Mouse (Mus musculus) gastrocnemius, postnatal 25 days (tissue): ENCODE data around the gene Scgb2b11. TPM values are rescaled to one million over a fixed set of nuclear protein-coding genes. Genes with fewer than 3 reads are reported as not detected.
"Not testable (repeated sequence)": the region's sequence is repeated elsewhere in the genome, so short reads cannot be mapped to it uniquely, and the experiment has no call there.

Experiments used
- DNase-seq: peaks from one replicate; pipeline ENCODE4 v3.0.0; 2022
- long read RNA-seq, 2 experiments: library from polyadenylated mRNA; stranded (forward); transcript quantifications; one replicate each; pipeline ENCODE4 v2.0.0; 2021
- total RNA-seq, 2 experiments: library from RNA; stranded (reverse); gene quantifications; 1 replicate in 1 of 2; 2 replicates in 1 of 2; pipeline ENCODE4 v1.2.3; 2021

The Scgb2b11 gene
- not detected for total RNA-seq
- long read RNA-seq, experiment 1, result 0 reads
- long read RNA-seq, experiment 2, result 0 reads

DNA sequence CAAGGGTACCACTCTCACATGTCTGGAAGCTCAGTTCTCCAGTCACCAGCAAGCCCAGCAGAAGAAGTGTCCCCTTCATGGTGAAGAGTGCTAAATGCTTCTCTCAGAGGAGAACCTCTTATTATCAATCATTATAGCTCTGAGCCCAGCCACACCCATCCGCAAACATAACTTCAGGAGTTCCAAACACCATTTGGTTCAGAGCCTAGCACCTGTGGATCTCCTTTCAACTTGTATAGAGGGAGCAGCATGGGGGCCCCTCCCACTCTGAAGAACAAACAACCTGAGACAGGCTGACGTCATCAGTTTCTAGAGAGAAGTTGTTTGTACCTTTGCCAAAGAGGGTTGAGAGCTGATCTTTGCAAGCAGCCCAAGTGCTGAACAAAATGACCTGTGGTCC is at the start of gene Scgb2b11:
Gene Scgb2b11, minus strand, starts transcription at position 101 of the 400 bp plus-strand sequence.
- not testable (repeated sequence) for DNase-seq

DNA sequence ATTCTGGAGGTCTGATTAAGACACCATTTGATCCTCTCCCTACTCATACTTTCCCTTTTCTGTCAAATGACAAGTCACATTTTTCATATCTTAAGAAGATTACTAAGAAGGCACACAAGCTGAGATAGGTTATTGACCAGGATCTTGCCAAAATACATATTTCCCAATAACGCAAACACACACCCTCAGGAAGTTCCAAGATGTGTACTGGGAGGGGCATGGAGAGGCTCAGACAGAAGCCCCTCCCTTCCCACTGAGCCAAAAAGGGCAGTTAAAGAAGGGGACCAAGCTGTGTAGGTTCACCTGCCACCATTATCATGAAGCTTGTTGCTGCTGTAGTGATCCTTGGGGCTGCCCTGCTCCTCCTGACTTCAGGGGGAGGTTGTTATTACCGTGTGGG is 11.6 kb upstream of the Scgb2b11 start, which contains the start of gene Scgb1b11:
Gene Scgb1b11, plus strand, starts transcription at position 301 of the 400 bp plus-strand sequence.
- DNase-seq, result not testable (repeated sequence)

Other genes starting within 250 kb of the Scgb2b11 start
- not detected for gene Scgb1b10, start 110.3 kb downstream of the Scgb2b11 start, total RNA-seq
- gene Scgb1b11, start 11.7 kb upstream of the Scgb2b11 start, total RNA-seq, result not detected
- gene Scgb2b12, start 116.1 kb upstream of the Scgb2b11 start, total RNA-seq, result not detected
- not detected for gene Scgb1b12, start 123.0 kb upstream of the Scgb2b11 start, total RNA-seq
- not detected for gene Scgb1b29, start 230.4 kb upstream of the Scgb2b11 start, total RNA-seq